Mouse (Mus musculus) spleen, adult 2 months (tissue): ENCODE measurements around the gene Crim1.

ENCODE experiments used
- CTCF ChIP-seq: fragments of 200-500 bp; IDR thresholded peaks from 2 replicates; pipeline ENCODE4 v1.5.1; 2011; ENCODE audit warnings: mild to moderate bottlenecking, inconsistent platforms; ENCODE audit not compliant: insufficient read depth, insufficient read length, insufficient replicate concordance; ENCODE audit errors: extremely low read depth
- POLR2A ChIP-seq: fragments of 200-500 bp; IDR thresholded peaks from 2 replicates; pipeline ENCODE4 v1.6.1; 2011; ENCODE audit warnings: low read depth, low read length, inconsistent platforms

GRCm38 (mm10) chr17:78201221-78202058, 1.4 kb downstream of the Crim1 start:
- TF ChIP-seq CTCF = no peak
- no peak for TF ChIP-seq POLR2A
